In the genomic region with DNA sequence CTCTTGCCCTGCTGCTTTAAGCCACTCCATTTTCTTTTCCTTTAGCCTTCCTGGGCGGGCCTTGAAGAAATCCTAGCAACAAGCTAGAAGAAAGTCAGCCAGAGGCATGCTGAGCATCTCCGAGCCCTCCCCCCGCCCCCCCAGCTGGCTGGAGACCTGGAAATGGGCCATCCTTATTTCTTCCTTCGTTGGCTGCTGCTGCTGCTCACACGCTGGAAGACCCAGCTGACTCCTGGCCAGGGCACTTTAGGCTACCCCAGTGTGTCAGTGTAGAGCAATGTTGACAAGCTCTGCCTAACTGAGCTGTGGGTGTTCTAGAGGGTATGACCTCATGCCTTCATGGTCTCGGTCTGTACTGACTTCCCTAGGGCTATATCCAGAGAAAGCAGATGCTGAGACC, we compare ENCODE assay signal across 10 mouse cellular contexts. TPM values are rescaled to one million over a fixed set of nuclear protein-coding genes. Genes with fewer than 3 reads are reported as not detected.
DNase-seq lines count a peak whose midpoint lies in the region; ATAC-seq and TF ChIP-seq lines count a peak whose summit lies in the region.
"Had no signal": no experiment of that assay in that cellular context is flagged by ENCODE, and none has a peak within 500 bp of the region (broad histone marks: within the 10 kb centered on the region; RNA-seq: fewer than 3 reads in every experiment).

No protein-coding gene starts in this region.

- H3K4me1 ChIP-seq in intestine, embryonic 14.5 days (replicated peaks; ENCODE audit: control insufficient read depth, insufficient read depth, low read length), result peaks cover 11% of the 10 kb centered on the region; the same call in 1 of the 2 replicates
- H3K4me1 ChIP-seq in intestine, postnatal 0 days (replicated peaks; ENCODE audit: control insufficient read depth, insufficient read depth, low read length), result no peaks in the 10 kb centered on the region
- peaks cover 4% of the 10 kb centered on the region for H3K4me1 ChIP-seq in heart, adult 2 months (ENCODE audit: control insufficient read depth, insufficient read depth, low read length)
- peaks cover 7% of the 10 kb centered on the region for H3K4me1 ChIP-seq in limb, embryonic 15.5 days

- no peak for DNase-seq in intestine, embryonic 14.5 days (ENCODE audit: low spot score)
- peak; percentile 48 for DNase-seq in NIH3T3 (ENCODE audit: low read depth)
- peak; percentile 54 to 68 for DNase-seq in heart, adult 2 months
- no peak for DNase-seq in retina, embryonic 14.5 days (ENCODE audit: low spot score)
- no peak for DNase-seq in urinary bladder, adult 2 months (ENCODE audit: low spot score)
- no peak for DNase-seq in spleen, adult 18-20 months

- intact Hi-C loops in heart, adult 2 months (cut with DNase I), result loop anchor here (5.0 kb wide), 1 partner anchor 139 kb away; the partner anchor contains the start of gene Adamts9

- no peak for TF ChIP-seq POLR2A in heart, adult 2 months (IDR thresholded peaks at IDR 0.05; ENCODE audit: insufficient read depth, low read depth, low read length)

- peak overlapping the region; percentile 23; the same call in 1 of the 2 replicates for H3K27ac ChIP-seq in intestine, embryonic 14.5 days (ENCODE audit: low read depth)
- H3K27ac ChIP-seq in intestine, postnatal 0 days (ENCODE audit: low read depth, low read length), result no peak overlapping the region
- peak overlapping the region; percentile 36 for H3K27ac ChIP-seq in heart, adult 2 months
- H3K27ac ChIP-seq in limb, embryonic 15.5 days, result 0 out of 2 replicates have a peak overlapping the region, but pooled peaks have one; percentile 4
- H3K27ac ChIP-seq: macrophage had no signal

- no peak overlapping the region for H3K4me3 ChIP-seq in intestine, embryonic 14.5 days (ENCODE audit: low read depth, low read length)
- no peak overlapping the region for H3K4me3 ChIP-seq in intestine, postnatal 0 days (ENCODE audit: low read depth, low read length)
- no peak overlapping the region for H3K4me3 ChIP-seq in heart, adult 2 months
- H3K4me3 ChIP-seq in limb, embryonic 15.5 days, result no peak overlapping the region

- H3K27me3 ChIP-seq in intestine, embryonic 14.5 days (replicated peaks; ENCODE audit: control insufficient read depth, insufficient read depth, low read length), result no peaks in the 10 kb centered on the region
- H3K27me3 ChIP-seq in intestine, postnatal 0 days (replicated peaks; ENCODE audit: control insufficient read depth, insufficient read depth, low read length), result no peaks in the 10 kb centered on the region
- no peaks in the 10 kb centered on the region for H3K27me3 ChIP-seq in heart, adult 2 months (ENCODE audit: control insufficient read depth, insufficient read depth, low read length)
- H3K27me3 ChIP-seq in limb, embryonic 15.5 days, result no peaks in the 10 kb centered on the region

- H3K9me3 ChIP-seq in intestine, embryonic 14.5 days (ENCODE audit: control insufficient read depth, low read length), result no peaks in the 10 kb centered on the region
- no peaks in the 10 kb centered on the region for H3K9me3 ChIP-seq in intestine, postnatal 0 days (ENCODE audit: control insufficient read depth)
- no peaks in the 10 kb centered on the region for H3K9me3 ChIP-seq in limb, embryonic 15.5 days

- H3K4me2 ChIP-seq in intestine, embryonic 14.5 days (ENCODE audit: low read length), result no peak overlapping the region
- no peak overlapping the region for H3K4me2 ChIP-seq in intestine, postnatal 0 days (replicated peaks; ENCODE audit: low read depth)
- no peak overlapping the region for H3K4me2 ChIP-seq in limb, embryonic 15.5 days

- no peak overlapping the region for H3K9ac ChIP-seq in intestine, embryonic 14.5 days (ENCODE audit: low read length)
- no peak overlapping the region for H3K9ac ChIP-seq in intestine, postnatal 0 days (ENCODE audit: low read depth, low read length)
- no peak overlapping the region for H3K9ac ChIP-seq in heart, adult 2 months (ENCODE audit: low read depth, low read length)
- H3K9ac ChIP-seq in limb, embryonic 15.5 days, result no peak overlapping the region

- ATAC-seq in intestine, embryonic 14.5 days (replicated peaks; ENCODE audit: low FRiP score, low TSS enrichment, low read depth), result no peak
- ATAC-seq in intestine, postnatal 0 days, result no peak
- ATAC-seq in limb, embryonic 15.5 days (ENCODE audit: insufficient number of reproducible peaks, low FRiP score, low TSS enrichment, low read depth), result no peak

- no peak for TF ChIP-seq CTCF in intestine, postnatal 0 days (IDR thresholded peaks at IDR 0.05; ENCODE audit: low read depth)
- no peak for TF ChIP-seq CTCF in heart, adult 2 months (IDR thresholded peaks at IDR 0.05)

- no peak for TF ChIP-seq EP300 in heart, adult 2 months (IDR thresholded peaks at IDR 0.05; ENCODE audit: insufficient read depth, low read depth, low read length)

- 50% methylated on average over 6 of the region's 6 CpGs for WGBS in intestine, embryonic 14.5 days
- 56% methylated on average over 6 of the region's 6 CpGs for WGBS in intestine, postnatal 0 days
- WGBS in heart, adult 2 months, result 26% methylated on average over 6 of the region's 6 CpGs
- 62% methylated on average over 6 of the region's 6 CpGs for WGBS in limb, embryonic 15.5 days

- peaks cover 23% of the 10 kb centered on the region for H3K36me3 ChIP-seq in intestine, embryonic 14.5 days (ENCODE audit: control insufficient read depth, insufficient read depth, low read length)
- H3K36me3 ChIP-seq in intestine, postnatal 0 days (ENCODE audit: control insufficient read depth, insufficient read depth), result no peaks in the 10 kb centered on the region; the same call in 1 of the 2 replicates
- no peaks in the 10 kb centered on the region; the same call in 1 of the 2 replicates for H3K36me3 ChIP-seq in heart, adult 2 months (ENCODE audit: control insufficient read depth, insufficient read depth, low read length)
- peaks cover 15% of the 10 kb centered on the region for H3K36me3 ChIP-seq in limb, embryonic 15.5 days

- no peaks in the 10 kb centered on the region for H3K79me2 ChIP-seq in heart, adult 2 months (replicated peaks; ENCODE audit: control insufficient read depth, insufficient read depth, low read length)

RNA-seq across cellular contexts. Expression of gene A730049H05Rik, which starts 13.1 kb away (rescaled TPM):
- polyA plus RNA-seq in intestine, embryonic 14.5 days (2014; fragmentation: Nextera tagmentation; extraction: Ambion mirVana), result 0.24 and 0.42 TPM in 2 replicates
- polyA plus RNA-seq in intestine, postnatal 0 days (2015; fragmentation: Nextera tagmentation; extraction: Ambion mirVana), result 0.46 and 0.55 TPM in 2 replicates
- total RNA-seq in heart, adult 2 months (2021), result under 1 TPM in 1 of 2 experiments, not detected in 1; 0.30 TPM
- polyA plus RNA-seq in heart, adult 2 months (2012; rRNA removed), result 0.06 TPM in 1 of 2 replicates, not detected in the other
- polyA plus RNA-seq in limb, embryonic 15.5 days (2015; fragmentation: Nextera tagmentation; extraction: Ambion mirVana), result 0.23 and 0.63 TPM in 2 replicates
- polyA plus RNA-seq in urinary bladder, adult 2 months (2012; rRNA removed), result not detected in 2 replicates
- polyA plus RNA-seq: macrophage; small intestine, adult 2 months had no signal

Comparison
In these comparisons a context has a peak if more than half of its experiments do, and no peak if none do; other contexts are left out.
1. DNase-seq: peak in NIH3T3 (single experiment) and heart, adult 2 months (2 of 2); none in intestine, embryonic 14.5 days (single experiment), retina, embryonic 14.5 days (single experiment), urinary bladder, adult 2 months (single experiment) and spleen, adult 18-20 months (0 of 2).